Mouse (Mus musculus) frontal cortex, adult (tissue): ENCODE measurements around the gene Synj1.

Experiments
- ATAC-seq: cut with Nextera tagmentation; 2 replicates; pipeline ENCODE4 v1.9.2; 2017; ENCODE audit warnings: mild to moderate bottlenecking, moderate library complexity, mixed read lengths; ENCODE audit not compliant: low TSS enrichment

Synj1 gene

GRCm38 (mm10) chr16:90941246-90941645 is 69.9 kb downstream of the Synj1 start:
- no peak for ATAC-seq

- peak; percentile 93 for ATAC-seq
These were observed 76.3 kb downstream of the Synj1 start, which contains the start of gene Cfap298 for GRCm38 (mm10) chr16:90934687-90935328. TSS of gene Cfap298 (minus strand) at chr16:90935114.

- ATAC-seq = peak; percentile 60
These were observed 76.9 kb downstream of the Synj1 start for GRCm38 (mm10) chr16:90934193-90934686.

- no peak for ATAC-seq
These were observed 77.5 kb downstream of the Synj1 start for GRCm38 (mm10) chr16:90933534-90934176.

GRCm38 (mm10) chr16:90927446-90927845 is 83.7 kb downstream of the Synj1 start:
- ATAC-seq = no peak

- peak; percentile 76 for ATAC-seq
These were observed 85.6 kb downstream of the Synj1 start for GRCm38 (mm10) chr16:90925461-90925860.

GRCm38 (mm10) chr16:90924606-90925370 is 86.3 kb downstream of the Synj1 start:
- ATAC-seq = no peak

GRCm38 (mm10) chr16:90921471-90922159 is 89.5 kb downstream of the Synj1 start:
- ATAC-seq = no peak

GRCm38 (mm10) chr16:90917156-90917555 is 94.0 kb downstream of the Synj1 start:
- ATAC-seq = no peak

- ATAC-seq = no peak
These were observed 95.0 kb downstream of the Synj1 start for GRCm38 (mm10) chr16:90916040-90916481.

GRCm38 (mm10) chr16:90911766-90912165 is 99.3 kb downstream of the Synj1 start:
- ATAC-seq = no peak

GRCm38 (mm10) chr16:90910855-90911533 is 100.1 kb downstream of the Synj1 start:
- no peak for ATAC-seq

GRCm38 (mm10) chr16:90907250-90907649 is 103.9 kb downstream of the Synj1 start:
- ATAC-seq = no peak

GRCm38 (mm10) chr16:90903300-90903699 is 107.8 kb downstream of the Synj1 start:
- no peak for ATAC-seq

- ATAC-seq = no peak
These were observed 109.7 kb downstream of the Synj1 start for GRCm38 (mm10) chr16:90901364-90901763.

- ATAC-seq = no peak
These were observed 111.6 kb downstream of the Synj1 start for GRCm38 (mm10) chr16:90899498-90899897.

GRCm38 (mm10) chr16:90897651-90898050 is 113.5 kb downstream of the Synj1 start:
- no peak for ATAC-seq

GRCm38 (mm10) chr16:90893792-90894191 is 117.3 kb downstream of the Synj1 start:
- no peak for ATAC-seq

GRCm38 (mm10) chr16:90893019-90893418 is 118.1 kb downstream of the Synj1 start:
- ATAC-seq = peak; percentile 29; the same call in 1 of the 2 replicates

- ATAC-seq = no peak
These were observed 119.0 kb downstream of the Synj1 start for GRCm38 (mm10) chr16:90892081-90892480.

- ATAC-seq = no peak
These were observed 119.5 kb downstream of the Synj1 start for GRCm38 (mm10) chr16:90891601-90892000.
